Mouse (Mus musculus): ENCODE results near the gene Tube1.
"Not testable (repeated sequence)": the region's sequence is repeated elsewhere in the genome, so short reads cannot be mapped to it uniquely, and the experiment has no call there.

Tube1 gene

DNA sequence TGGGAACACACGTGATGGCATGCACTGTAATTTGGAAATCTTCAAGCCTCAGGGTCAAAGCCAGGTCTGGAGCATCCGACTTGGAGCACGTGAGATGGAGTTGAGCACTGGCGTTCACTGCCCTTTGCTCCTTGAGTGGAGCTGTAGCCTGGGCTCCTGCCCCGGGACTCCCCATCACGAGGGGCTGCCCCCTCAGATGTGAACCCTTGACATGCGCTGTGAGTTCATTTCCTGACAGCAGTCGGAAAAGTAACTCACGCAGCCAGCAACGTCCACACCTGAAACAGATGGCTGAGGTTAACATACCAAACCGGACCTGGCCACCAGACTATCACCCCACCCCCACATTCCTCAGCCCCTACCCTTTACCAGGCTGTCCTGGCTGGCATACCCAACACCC lies 33.8 kb downstream of the Tube1 start:
- no peak for DNase-seq (ENCODE audit: low spot score in 2 of 2)

DNA sequence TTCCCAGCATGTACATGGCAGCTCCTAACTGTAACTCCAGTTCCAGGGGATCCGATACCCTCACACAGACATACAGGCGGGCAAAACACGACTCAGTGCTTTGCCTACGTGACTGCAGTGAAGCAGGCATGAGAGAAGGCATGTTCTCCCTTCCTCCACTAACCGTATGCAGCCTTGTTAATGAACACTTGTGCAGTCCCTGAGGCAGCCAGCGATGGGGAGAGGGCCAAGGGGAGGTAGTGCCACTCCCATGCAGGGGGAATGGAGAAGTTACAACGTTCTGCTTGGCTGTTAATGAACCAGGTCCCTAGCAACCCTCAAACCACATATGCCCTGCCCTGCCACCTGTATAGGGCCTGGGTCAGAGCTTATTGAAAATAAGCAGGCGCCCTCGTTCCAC lies 35.9 kb downstream of the Tube1 start:
- no peak for DNase-seq (ENCODE audit: low spot score in 2 of 2)

DNA sequence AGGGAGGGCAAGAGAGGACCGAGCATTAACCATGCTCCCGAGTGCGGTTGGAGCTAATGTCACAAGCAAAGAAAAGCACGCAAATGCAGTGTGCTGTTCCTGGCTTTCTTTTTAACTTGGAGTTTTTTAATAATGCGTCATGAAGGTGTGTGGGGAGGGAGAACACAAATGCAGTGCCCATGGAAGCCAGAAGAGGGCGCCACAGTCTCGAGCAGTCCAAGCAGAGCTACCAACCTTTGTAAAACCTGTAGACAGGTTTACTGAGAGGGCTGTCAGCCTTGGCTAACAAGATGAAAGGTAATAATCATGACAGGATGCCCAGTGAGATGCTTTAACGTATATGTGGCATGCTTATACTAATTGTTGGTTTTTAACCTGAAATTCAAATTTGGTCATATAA lies 36.4 kb downstream of the Tube1 start:
- DNase-seq (ENCODE audit: low spot score in 2 of 2), result peak; percentile 83 to 84

DNA sequence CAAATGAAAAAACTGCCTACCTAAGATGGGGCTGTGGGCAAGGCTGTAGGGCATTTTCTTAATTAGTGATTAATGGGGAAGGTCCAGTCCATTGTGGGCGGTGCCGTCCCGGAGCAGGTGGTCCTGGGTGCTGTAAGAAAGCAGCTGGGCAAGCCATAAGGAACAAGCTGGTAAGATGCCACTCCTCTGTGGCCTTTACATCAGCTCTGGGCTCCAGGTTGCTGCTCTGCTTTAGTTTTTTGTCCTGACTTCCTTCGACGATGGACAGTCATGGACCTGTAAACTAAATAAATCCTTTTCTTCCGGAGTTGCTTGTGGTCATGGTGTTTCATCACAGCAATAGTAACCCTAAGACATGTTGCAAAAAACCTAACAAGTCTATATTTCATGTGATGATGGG lies 36.9 kb downstream of the Tube1 start:
- DNase-seq (ENCODE audit: low spot score in 2 of 2), result no peak

DNA sequence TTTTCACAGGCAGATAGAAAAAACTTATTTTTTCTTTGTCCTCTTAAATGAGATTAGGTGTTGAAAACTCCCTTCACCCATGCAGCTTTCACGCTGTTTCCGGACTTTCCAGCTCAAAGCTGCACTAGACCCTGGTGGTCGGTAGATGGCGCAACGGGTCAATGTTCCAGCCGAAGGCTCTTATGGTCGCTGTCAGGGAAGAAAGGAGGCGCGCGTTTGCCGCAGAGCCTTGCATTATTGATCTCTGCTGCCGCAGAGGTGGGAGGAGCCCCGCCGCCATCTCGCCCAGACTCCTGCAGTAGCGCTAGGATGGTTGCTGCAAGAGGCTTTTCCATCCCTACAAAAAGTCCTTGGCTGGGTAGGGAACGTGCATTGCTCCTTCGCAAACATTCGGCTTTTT lies 37.4 kb downstream of the Tube1 start:
- DNase-seq (ENCODE audit: low spot score in 2 of 2), result peak; percentile 95 to 97

DNA sequence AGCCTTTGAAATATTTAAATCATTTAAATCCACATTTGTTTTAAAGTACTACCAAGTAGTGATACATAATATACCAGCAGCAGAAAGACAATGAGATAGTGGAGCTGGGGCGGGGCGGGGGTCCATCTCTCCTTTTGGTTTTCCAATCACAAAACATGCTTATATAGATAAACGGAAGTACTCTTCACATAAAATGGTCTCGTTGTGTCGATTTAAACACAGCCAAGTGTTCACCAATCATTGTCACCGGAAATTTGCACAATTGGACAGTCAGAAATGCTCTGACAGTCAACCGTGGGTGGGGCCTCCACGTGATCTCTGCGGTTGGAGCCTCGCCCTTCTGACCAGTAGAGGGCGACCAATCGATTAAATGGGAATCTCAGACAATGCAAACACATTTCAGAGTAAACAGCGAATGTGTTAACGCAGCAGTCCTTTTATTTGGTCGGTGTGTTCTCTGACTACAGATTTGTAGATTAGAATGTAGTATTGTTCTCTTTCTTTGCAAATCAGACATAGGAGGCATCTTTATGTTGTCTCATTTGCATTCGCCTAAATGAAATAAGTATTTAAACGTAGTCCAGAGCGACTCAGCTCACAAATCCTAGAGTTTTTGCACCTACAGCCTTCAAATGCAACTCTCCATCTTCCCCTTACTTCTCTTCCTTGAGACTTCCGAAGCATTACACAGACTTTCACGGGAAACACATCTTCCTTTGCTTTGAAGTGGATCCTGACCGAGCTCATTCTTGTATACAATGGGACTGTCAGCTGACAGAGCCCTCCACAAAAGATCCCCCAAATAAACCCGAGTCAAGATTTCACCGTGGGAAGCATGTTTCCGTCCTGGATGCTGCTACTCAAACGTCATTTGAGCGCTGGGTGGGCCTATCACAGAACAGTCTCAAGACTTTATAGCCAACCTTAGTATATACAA lies 38.1 kb downstream of the Tube1 start:
- peak; percentile 92 for DNase-seq (ENCODE audit: low spot score in 2 of 2)

DNA sequence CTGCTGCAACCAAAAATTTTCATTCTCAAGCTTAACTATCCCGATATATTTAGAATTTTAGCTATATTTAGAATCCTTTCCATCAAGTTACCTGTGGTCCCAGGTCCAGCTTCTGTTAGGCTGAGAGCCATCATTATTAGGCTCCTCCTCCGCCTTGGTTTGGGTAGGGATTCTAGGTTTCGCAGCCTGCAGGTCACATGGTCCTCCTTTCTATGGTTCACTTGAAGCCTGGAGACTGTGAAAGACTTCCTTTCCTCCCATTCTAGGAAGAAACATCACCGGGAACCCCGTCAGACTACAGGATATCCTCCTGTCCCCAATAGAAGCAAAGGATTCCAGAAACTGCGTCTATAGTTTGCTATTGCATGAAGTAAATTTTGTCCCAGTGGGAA lies 38.8 kb downstream of the Tube1 start:
- DNase-seq (ENCODE audit: low spot score in 2 of 2), result no peak

DNA sequence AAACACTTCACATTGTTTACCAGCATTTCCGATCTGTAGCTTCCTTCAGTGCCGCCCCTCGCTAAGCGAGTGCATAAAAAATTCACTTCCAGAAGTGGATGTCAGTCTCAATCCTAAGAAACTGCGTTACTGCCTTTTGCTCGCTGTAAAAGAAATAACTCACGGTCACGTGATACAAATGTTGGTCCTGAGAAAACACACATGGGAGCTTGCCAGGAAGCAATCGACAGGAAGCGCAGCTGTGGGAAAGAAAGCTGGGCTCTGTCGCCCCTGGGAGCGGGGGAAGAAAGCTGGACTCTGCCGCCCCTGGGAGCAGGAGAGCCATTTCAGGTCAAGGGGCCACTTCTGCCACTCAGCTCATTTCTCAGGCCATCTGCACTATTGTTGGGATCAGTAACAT lies 39.3 kb downstream of the Tube1 start:
- no peak for DNase-seq (ENCODE audit: low spot score in 2 of 2)

DNA sequence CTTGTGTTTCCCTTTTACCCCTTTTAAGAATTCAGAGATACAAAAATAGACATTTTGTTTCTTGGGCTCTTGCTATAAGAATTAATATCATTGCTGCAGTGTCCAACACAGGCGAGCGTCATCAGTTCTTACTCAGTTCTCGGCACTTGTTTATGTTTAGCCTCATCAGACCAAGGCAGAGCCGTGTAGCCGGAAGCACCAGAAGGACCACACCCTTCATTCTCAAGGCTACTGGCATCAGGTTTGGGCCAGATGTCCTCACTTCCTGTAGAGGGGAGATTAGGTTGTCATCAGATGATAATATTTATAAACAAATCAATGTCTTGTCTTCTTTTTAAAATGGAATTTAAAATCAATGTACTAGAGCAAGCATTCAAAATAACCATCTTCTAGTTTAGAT lies 43.2 kb downstream of the Tube1 start:
- DNase-seq (ENCODE audit: low spot score in 2 of 2), result no peak

DNA sequence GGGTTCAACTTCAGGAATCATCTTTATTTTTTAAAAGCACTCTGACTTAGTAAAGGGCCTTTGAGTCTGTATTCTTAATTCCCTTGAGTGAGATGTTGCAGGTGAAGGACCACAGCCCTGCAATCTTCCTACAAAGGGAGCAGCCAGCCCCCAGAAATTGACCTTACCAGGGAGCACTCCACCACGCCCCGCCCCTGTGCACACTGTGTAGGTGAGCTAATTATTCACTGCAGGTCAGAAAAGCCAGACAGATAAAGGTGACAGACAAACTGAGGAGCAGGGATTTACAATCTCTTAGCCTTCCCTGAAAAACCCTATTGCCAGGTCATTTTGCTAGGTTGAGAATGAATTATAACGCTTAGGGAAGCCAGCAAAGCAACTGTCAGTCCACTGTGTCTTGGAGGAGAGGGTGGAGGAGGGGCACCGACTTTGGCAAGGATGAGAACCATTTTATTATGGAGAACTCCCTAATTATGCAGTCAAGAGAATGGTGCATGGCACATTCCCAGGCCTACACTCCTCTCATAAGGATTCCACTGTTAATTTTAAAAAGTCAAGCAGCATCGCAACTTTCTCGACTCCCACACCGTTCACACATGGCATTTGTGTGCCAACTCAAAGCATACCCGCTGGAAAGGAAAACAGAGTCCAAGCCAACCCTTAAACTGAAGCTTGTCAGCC lies 51.2 kb downstream of the Tube1 start:
- DNase-seq (ENCODE audit: low spot score in 2 of 2), result peak; percentile 73 to 77

DNA sequence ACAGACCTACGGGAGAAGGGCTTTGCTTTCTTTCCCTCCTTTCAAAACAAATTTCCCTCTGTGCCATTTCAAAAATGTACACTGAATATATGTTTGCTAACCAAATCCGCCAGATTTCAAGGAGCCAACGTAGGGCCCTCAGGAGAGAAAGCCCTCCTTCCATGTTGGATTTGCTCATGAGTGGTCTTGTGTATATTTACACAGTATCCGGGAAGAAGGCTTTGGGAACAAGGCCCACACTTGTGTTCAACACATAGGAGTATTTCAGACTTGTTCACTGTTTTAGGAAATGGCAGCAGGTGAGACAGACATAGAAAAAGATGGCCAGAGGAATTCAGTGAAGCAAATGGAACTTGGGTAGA lies 51.8 kb downstream of the Tube1 start:
- no peak for DNase-seq (ENCODE audit: low spot score in 2 of 2)

DNA sequence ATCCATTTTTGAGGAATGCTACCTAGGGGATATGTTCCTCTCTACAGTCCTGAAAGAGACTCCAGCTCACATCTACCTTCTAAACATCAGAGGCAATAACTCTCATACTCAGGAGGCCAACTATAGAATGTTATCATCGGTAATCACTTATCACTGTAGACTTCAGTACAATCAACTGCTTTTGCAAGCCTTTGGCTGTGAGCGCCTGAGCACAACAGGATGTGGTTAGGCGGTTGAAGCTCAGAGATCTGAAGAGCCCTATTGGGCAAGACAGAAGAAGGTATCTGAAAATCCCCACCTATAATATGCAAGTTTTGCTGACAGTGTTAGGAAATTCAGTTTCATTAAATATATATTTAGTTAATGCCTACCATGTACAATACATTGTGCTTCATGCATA lies 58.9 kb downstream of the Tube1 start:
- DNase-seq (ENCODE audit: low spot score in 2 of 2), result no peak

DNA sequence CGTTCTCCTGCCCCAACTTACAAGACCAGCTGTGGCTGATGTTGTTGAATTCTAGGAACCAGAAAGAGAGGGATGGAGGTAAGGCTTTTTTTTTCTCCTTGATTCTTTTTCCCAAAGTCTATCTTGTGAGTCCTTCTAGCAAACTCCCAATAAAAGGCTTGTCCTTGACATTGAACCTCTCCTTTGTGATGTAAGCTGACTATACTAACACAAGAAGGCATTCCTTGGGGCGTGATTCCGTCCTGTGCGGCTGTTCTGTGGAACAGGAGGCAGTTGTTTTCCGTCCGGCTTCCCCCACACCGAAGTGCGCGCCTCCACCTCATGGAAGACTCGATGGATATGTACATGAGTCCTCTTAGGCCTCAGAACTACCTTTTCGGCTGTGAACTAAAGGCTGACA lies 64.4 kb downstream of the Tube1 start:
- DNase-seq (ENCODE audit: low spot score in 2 of 2), result not testable (repeated sequence)
